Mouse (Mus musculus) midbrain, embryonic 10.5 days (tissue): ENCODE data around the gene Eif6. TPM values are rescaled to one million over a fixed set of nuclear protein-coding genes. Genes with fewer than 3 reads are reported as not detected.

Experiments used
- DNase-seq: peaks from one replicate; pipeline ENCODE4 v3.0.0-alpha.2; 2017; ENCODE audit warnings: low spot score
- H3K27ac ChIP-seq: fragments of 300-500 bp; sonication (generic); replicated peaks from 2 replicates; pipeline ENCODE4 v1.5.1; 2016; ENCODE audit warnings: mild to moderate bottlenecking
- H3K27me3 ChIP-seq: fragments of 300-500 bp; sonication (generic); 2 replicates; pipeline ENCODE4 v1.6.1; 2016; ENCODE audit warnings: low read depth, mild to moderate bottlenecking; ENCODE audit not compliant: poor library complexity, severe bottlenecking
- H3K36me3 ChIP-seq: fragments of 300-500 bp; sonication (generic); 2 replicates; pipeline ENCODE4 v1.6.1; 2016; ENCODE audit warnings: mild to moderate bottlenecking, moderate library complexity
- H3K4me1 ChIP-seq: fragments of 300-500 bp; sonication (generic); 2 replicates; pipeline ENCODE4 v1.6.1; 2016
- H3K4me3 ChIP-seq: fragments of 300-500 bp; sonication (generic); 2 replicates; pipeline ENCODE4 v1.5.1; 2016; ENCODE audit warnings: mild to moderate bottlenecking, moderate library complexity
- H3K9me3 ChIP-seq: fragments of 300-500 bp; sonication (generic); replicated peaks from 2 replicates; pipeline ENCODE4 v1.6.1; 2016; ENCODE audit warnings: mild to moderate bottlenecking
- WGBS: fragments of 180-500 bp; shearing (Covaris S2); methylation state at CpG from one replicate; pipeline ENCODE4 v1.1.7; 2016; 5-methylcytosine and 5-hydroxymethylcytosine counted together
- polyA plus RNA-seq: library from polyadenylated mRNA; unstranded; fragments of >200 nt; fragmentation: Nextera tagmentation; extraction: Ambion mirVana; gene quantifications from 2 replicates; pipeline ENCODE4 v1.2.1, GENCODE M21; 2016

Gene Eif6
- polyA plus RNA-seq, 1 experiment from 2014 or later, result 257 TPM

- Histone ChIP-seq H3K27ac (peak overlapping the region; percentile 64), H3K4me3 (peak overlapping the region; percentile 65), H3K27me3 (peaks cover 43% of the 10 kb centered on the region), H3K9me3 (no peaks in the 10 kb centered on the region), H3K4me1 (peaks cover 17% of the 10 kb centered on the region), H3K36me3 (no peaks in the 10 kb centered on the region)
- peak; percentile 75 for DNase-seq
- WGBS, result 1% methylated on average over 44 of the region's 44 CpGs
These were observed 51.0 kb downstream of the Eif6 start for GRCm38 (mm10) chr2:155775685-155776263.

GRCm38 (mm10) chr2:155774927-155775684 lies 51.6 kb downstream of the Eif6 start, which contains the start of gene Mmp24:
TSS of gene Mmp24 (plus strand) at chr2:155775342.
- Histone ChIP-seq H3K4me1 (peaks cover 17% of the 10 kb centered on the region), H3K27ac (peak within 1 kb of the TSS; percentile 64), H3K36me3 (no peaks in the 10 kb centered on the region), H3K27me3 (peaks cover 43% of the 10 kb centered on the region), H3K4me3 (peak within 1 kb of the TSS; percentile 65), H3K9me3 (no peaks in the 10 kb centered on the region)
- WGBS, result 20% methylated on average over 92 of the region's 100 CpGs
- no peak for DNase-seq

- H3K27ac ChIP-seq, result no peak overlapping the region
- peaks cover 17% of the 10 kb centered on the region for H3K4me1 ChIP-seq
- H3K27me3 ChIP-seq, result peaks cover 43% of the 10 kb centered on the region
- 62% methylated on average over 11 of the region's 11 CpGs for WGBS
- H3K4me3 ChIP-seq, result peak overlapping the region; percentile 65
- H3K36me3 ChIP-seq, result no peaks in the 10 kb centered on the region
- no peak for DNase-seq
- H3K9me3 ChIP-seq, result no peaks in the 10 kb centered on the region
These were observed 52.3 kb downstream of the Eif6 start for GRCm38 (mm10) chr2:155774261-155774926.

- Histone ChIP-seq H3K27ac (no peak overlapping the region), H3K9me3 (no peaks in the 10 kb centered on the region), H3K27me3 (peaks cover 43% of the 10 kb centered on the region), H3K4me3 (no peak overlapping the region), H3K36me3 (no peaks in the 10 kb centered on the region), H3K4me1 (peaks cover 13% of the 10 kb centered on the region)
- WGBS, result 64% methylated on average over 4 of the region's 4 CpGs
- DNase-seq, result no peak
These were observed 53.1 kb downstream of the Eif6 start for GRCm38 (mm10) chr2:155773664-155774063.

Other genes starting within 250 kb of the Eif6 start
- 19.6 and 22.1 TPM in 2 replicates for gene Gss, start 234.1 kb downstream of the Eif6 start, polyA plus RNA-seq
- gene Myh7b, start 215.7 kb downstream of the Eif6 start, polyA plus RNA-seq, result 0.53 and 0.60 TPM in 2 replicates
- gene Trpc4ap, start 134.5 kb downstream of the Eif6 start, polyA plus RNA-seq, result 123 and 137 TPM in 2 replicates
- gene Edem2, start 97.5 kb downstream of the Eif6 start, polyA plus RNA-seq, result 34.0 and 34.4 TPM in 2 replicates
- not detected in 2 replicates for gene Gm17581, start 91.1 kb downstream of the Eif6 start, polyA plus RNA-seq
- 1.3 and 1.9 TPM in 2 replicates for gene Procr, start 75.8 kb downstream of the Eif6 start, polyA plus RNA-seq
- gene Mmp24, start 51.6 kb downstream of the Eif6 start, polyA plus RNA-seq, result 0.49 and 1.5 TPM in 2 replicates
- gene BC029722, start 7.5 kb downstream of the Eif6 start, polyA plus RNA-seq, result 6.8 and 10.5 TPM in 2 replicates
- 0.16 and 0.50 TPM in 2 replicates for gene Fam83c, start 7.9 kb upstream of the Eif6 start, polyA plus RNA-seq
- 81.9 and 86.3 TPM in 2 replicates for gene Uqcc1, start 103.4 kb upstream of the Eif6 start, polyA plus RNA-seq
- gene Gm15557, start 113.8 kb upstream of the Eif6 start, polyA plus RNA-seq, result 0.10 TPM in 1 of 2 replicates, not detected in the other
- gene Gdf5, start 118.4 kb upstream of the Eif6 start, polyA plus RNA-seq, result 0.07 TPM in 2 replicates
- 24.1 and 24.3 TPM in 2 replicates for gene Cep250, start 129.5 kb upstream of the Eif6 start, polyA plus RNA-seq
- 1.2 and 2.3 TPM in 2 replicates for gene 6430550D23Rik, start 181.1 kb upstream of the Eif6 start, polyA plus RNA-seq
- 211 and 239 TPM in 2 replicates for gene Ergic3, start 181.1 kb upstream of the Eif6 start, polyA plus RNA-seq
- gene Fer1l4, start 226.0 kb upstream of the Eif6 start, polyA plus RNA-seq, result 0.04 and 0.16 TPM in 2 replicates
- 6.1 and 6.5 TPM in 2 replicates for gene Spag4, start 238.2 kb upstream of the Eif6 start, polyA plus RNA-seq